Mouse (Mus musculus) megakaryocyte, embryonic 14.5 days (primary cell): ENCODE data around the gene Tmem9b.

Source experiments
- FLI1 ChIP-seq: IDR thresholded peaks from 2 replicates; pipeline ENCODE4 v1.6.1; 2012; ENCODE audit warnings: low read length, inconsistent platforms, mixed read lengths
- GATA1 ChIP-seq: IDR thresholded peaks from 3 replicates; pipeline ENCODE4 v1.6.1; 2012; ENCODE audit warnings: mixed read lengths, low read length, inconsistent platforms, borderline replicate concordance

- TF ChIP-seq GATA1: no peak
- TF ChIP-seq FLI1: no peak
Measured at GRCm38 (mm10) chr7:109739822-109740370, 12.8 kb downstream of the Tmem9b start.
